Mouse (Mus musculus) liver, embryonic 11.5 days (tissue): ENCODE results near the gene Pcnx2. TPM values are rescaled to one million over a fixed set of nuclear protein-coding genes. Genes with fewer than 3 reads are reported as not detected.

Experiments used
- ATAC-seq: fragments of 200-750 bp; cut with Nextera tagmentation; replicated peaks from 2 replicates; pipeline ENCODE4 v1.8.0; 2017; ENCODE audit warnings: moderate number of reproducible peaks, mild to moderate bottlenecking, moderate TSS enrichment, moderate library complexity; ENCODE audit not compliant: low FRiP score
- DNase-seq: peaks from one replicate; pipeline ENCODE4 v3.0.0-alpha.2; 2017; ENCODE audit warnings: low spot score
- H3K27ac ChIP-seq: fragments of 300-500 bp; sonication (generic); 2 replicates; pipeline ENCODE4 v1.5.1; 2014; ENCODE audit warnings: mild to moderate bottlenecking, low read depth, low read length, control low read depth
- H3K27me3 ChIP-seq: fragments of 300-500 bp; sonication (generic); replicated peaks from 2 replicates; pipeline ENCODE4 v1.6.1; 2014; ENCODE audit warnings: low read length, mixed read lengths; ENCODE audit not compliant: control insufficient read depth, insufficient read depth
- H3K36me3 ChIP-seq: fragments of 300-500 bp; sonication (generic); 2 replicates; pipeline ENCODE4 v1.6.1; 2014; ENCODE audit warnings: mild to moderate bottlenecking, low read length, moderate library complexity, mixed read lengths; ENCODE audit not compliant: control insufficient read depth, insufficient read depth
- H3K4me1 ChIP-seq: fragments of 300-500 bp; sonication (generic); replicated peaks from 2 replicates; pipeline ENCODE4 v1.6.1; 2014; ENCODE audit warnings: low read length, mixed read lengths; ENCODE audit not compliant: control insufficient read depth, insufficient read depth
- H3K4me2 ChIP-seq: fragments of 300-500 bp; sonication (generic); 2 replicates; pipeline ENCODE4 v1.6.1; 2014; ENCODE audit warnings: mild to moderate bottlenecking, control low read depth, moderate library complexity
- H3K4me3 ChIP-seq: fragments of 300-500 bp; sonication (generic); 2 replicates; pipeline ENCODE4 v1.5.1; 2014; ENCODE audit warnings: low read depth, low read length, control low read depth
- H3K9ac ChIP-seq: fragments of 300-500 bp; sonication (generic); 2 replicates; pipeline ENCODE4 v1.6.1; 2014; ENCODE audit warnings: low read depth, low read length, control low read depth
- H3K9me3 ChIP-seq: fragments of 300-500 bp; sonication (generic); 2 replicates; pipeline ENCODE4 v1.6.1; 2016; ENCODE audit warnings: low read length, inconsistent platforms, mixed read lengths; ENCODE audit not compliant: control insufficient read depth
- WGBS: fragments of 180-500 bp; shearing (Covaris S2); extraction: QIAGEN DNeasy Blood & Tissue Kit; methylation state at CpG from one replicate; pipeline ENCODE4 v1.1.7; 2014; 5-methylcytosine and 5-hydroxymethylcytosine counted together
- polyA plus RNA-seq: library from polyadenylated mRNA; unstranded; fragments of >200 nt; fragmentation: Nextera tagmentation; extraction: Ambion mirVana; gene quantifications from 2 replicates; pipeline ENCODE4 v1.2.1, GENCODE M21; 2014

The Pcnx2 gene
- polyA plus RNA-seq, 1 experiment from 2014 or later: 0.67 TPM

DNA sequence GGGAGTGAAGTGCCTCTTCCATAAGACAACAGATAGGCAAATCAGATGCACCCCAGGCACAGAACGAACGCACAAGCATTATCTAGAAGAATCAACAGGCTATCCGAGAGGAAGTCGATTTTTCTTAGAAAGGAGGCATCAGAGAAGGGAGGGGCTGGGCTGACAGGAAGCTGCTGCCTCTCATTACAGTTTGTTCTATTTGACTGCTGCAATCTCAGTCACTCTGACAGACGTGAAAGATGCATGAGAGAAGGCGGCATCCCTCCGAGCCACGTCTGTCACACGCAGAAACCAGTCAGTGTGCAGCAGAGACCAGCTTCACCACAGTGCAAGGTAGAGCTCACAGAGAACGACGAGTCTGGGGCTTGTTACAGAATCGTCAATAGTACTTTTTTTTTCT, 74.4 kb downstream of the Pcnx2 start:
- Histone ChIP-seq H3K36me3 (no peaks in the 10 kb centered on the region), H3K4me3 (no peak overlapping the region), H3K27ac (no peak overlapping the region), H3K9ac (no peak overlapping the region), H3K9me3 (no peaks in the 10 kb centered on the region), H3K4me2 (no peak overlapping the region), H3K27me3 (0 out of 2 replicates have a peak, but pooled peaks cover 3% of the 10 kb centered on the region), H3K4me1 (peaks cover 20% of the 10 kb centered on the region)
- 29% methylated on average over 12 of the region's 12 CpGs for WGBS
- no peak for DNase-seq
- no peak; the same call in 1 of the 2 replicates for ATAC-seq

DNA sequence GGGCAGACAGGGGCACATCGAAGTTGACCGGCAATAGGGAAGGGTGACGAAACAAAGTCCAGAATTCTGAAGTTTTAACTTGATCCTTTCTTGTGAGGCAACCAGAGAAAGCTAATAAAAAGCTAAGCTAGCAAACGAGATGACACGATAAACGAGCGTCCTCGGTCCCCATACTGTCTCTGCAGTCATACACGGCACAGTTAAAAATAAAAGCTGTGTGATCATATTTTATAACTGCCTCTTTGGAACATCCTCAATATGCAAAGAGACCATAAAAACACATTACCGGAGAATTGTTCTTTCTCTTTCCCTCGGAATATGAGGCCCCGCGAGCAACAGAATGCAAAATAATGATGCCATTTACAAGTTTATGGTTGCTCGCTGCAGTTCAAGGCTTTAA, 76.1 kb downstream of the Pcnx2 start:
- Histone ChIP-seq H3K36me3 (no peaks in the 10 kb centered on the region), H3K27me3 (no peaks in the 10 kb centered on the region), H3K9me3 (no peaks in the 10 kb centered on the region), H3K9ac (no peak overlapping the region), H3K4me1 (peaks cover 18% of the 10 kb centered on the region), H3K27ac (no peak overlapping the region), H3K4me3 (no peak overlapping the region), H3K4me2 (no peak overlapping the region)
- 82% methylated on average over 14 of the region's 14 CpGs for WGBS
- ATAC-seq (no peak), DNase-seq (no peak)

DNA sequence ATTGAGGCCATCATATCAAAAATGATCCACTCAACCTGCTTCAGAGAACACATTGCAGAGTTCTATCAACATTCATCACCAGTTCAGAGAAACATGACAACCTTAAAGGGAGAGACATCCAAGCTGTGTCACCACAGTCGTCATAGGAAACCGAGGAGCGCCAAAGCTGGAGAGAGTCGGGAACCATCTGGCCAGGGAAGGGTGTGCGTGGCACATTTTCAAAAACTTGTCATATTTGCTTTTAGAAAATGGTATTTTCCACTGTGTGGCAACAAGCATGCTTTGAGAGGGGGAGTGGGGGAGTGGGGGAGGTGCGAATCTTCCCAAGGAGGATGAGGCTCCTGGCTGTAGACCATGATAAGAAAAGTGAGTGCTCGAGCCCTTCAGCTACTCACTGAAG, 78.3 kb downstream of the Pcnx2 start:
- Histone ChIP-seq H3K4me3 (no peak overlapping the region), H3K4me1 (peaks cover 18% of the 10 kb centered on the region), H3K4me2 (no peak overlapping the region; the same call in 1 of the 2 replicates), H3K27me3 (no peaks in the 10 kb centered on the region), H3K9me3 (no peaks in the 10 kb centered on the region), H3K9ac (no peak overlapping the region), H3K36me3 (no peaks in the 10 kb centered on the region), H3K27ac (no peak overlapping the region)
- DNase-seq (no peak), ATAC-seq (peak; percentile 45)
- WGBS: 46% methylated on average over 7 of the region's 7 CpGs

DNA sequence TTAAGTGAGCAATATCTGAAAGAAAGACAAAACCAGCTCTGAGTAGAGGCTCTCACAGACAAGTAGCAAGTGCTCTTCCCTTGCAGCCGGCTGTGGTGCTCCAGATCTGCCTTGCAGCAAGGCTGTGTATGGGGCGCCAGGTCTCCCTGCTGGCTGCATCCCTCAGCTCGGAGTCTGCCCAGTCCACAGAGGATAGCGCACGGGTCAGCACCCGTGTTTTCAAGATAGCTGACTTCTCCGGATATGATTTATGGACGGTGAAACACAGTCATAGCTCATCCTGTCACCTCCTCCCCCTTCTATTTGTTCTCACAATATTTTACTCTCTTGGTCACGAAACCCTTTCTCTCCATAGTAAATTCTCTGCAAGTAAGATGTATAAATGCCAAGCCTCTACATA, 79.3 kb downstream of the Pcnx2 start:
- DNase-seq (no peak), ATAC-seq (no peak)
- Histone ChIP-seq H3K27ac (no peak overlapping the region), H3K4me1 (peaks cover 17% of the 10 kb centered on the region), H3K4me2 (no peak overlapping the region), H3K27me3 (no peaks in the 10 kb centered on the region), H3K36me3 (no peaks in the 10 kb centered on the region), H3K9me3 (no peaks in the 10 kb centered on the region), H3K9ac (no peak overlapping the region), H3K4me3 (no peak overlapping the region)
- WGBS: 57% methylated on average over 9 of the region's 9 CpGs

DNA sequence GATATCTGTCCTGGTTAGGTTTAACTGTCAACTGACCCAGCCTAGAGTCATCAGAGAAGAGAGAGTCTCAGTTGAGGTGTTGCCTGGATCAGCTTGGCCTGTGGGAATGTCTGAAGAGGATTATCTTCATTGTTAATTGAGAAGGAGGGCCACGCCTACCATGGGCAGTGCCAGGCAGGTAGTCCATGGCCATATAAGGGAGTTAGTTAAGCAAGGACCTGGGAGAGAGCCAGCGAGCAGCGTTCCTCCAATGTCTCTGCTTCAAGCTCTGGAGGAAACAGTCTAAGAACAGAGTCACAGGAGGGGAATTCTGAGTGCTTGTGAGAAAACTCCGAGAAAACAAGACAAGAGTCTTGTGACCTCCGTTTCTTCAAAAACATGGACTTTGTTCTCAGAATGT, 81.4 kb downstream of the Pcnx2 start:
- DNase-seq: no peak
- WGBS: 74% methylated on average over 5 of the region's 5 CpGs
- H3K27ac ChIP-seq: no peak overlapping the region
- ATAC-seq: no peak
- no peaks in the 10 kb centered on the region for H3K27me3 ChIP-seq
- no peak overlapping the region for H3K4me2 ChIP-seq
- peaks cover 12% of the 10 kb centered on the region for H3K4me1 ChIP-seq
- no peak overlapping the region for H3K9ac ChIP-seq
- no peaks in the 10 kb centered on the region for H3K9me3 ChIP-seq
- no peaks in the 10 kb centered on the region for H3K36me3 ChIP-seq
- H3K4me3 ChIP-seq: no peak overlapping the region

DNA sequence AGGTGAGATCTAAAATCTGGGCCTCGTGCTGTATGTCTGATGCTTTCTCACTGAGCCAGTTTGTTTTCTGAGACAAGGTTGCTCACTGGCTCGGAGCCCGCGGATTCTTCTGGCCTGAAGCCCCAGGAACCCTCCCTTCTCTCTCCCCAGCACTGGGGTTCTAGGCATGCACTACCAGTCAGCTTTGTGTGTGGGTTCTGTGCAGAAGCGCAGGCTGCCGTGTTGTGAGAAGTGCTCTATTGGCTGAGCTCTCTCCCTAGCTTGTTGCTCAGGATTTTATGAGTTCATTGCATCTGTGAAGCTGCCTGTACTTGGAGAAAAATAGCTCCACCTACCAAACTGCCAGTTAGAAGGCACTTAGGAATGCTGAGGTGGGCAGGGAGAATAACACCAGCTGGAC, 89.3 kb downstream of the Pcnx2 start:
- H3K4me3 ChIP-seq: no peak overlapping the region
- H3K9ac ChIP-seq: no peak overlapping the region
- H3K4me2 ChIP-seq: no peak overlapping the region
- DNase-seq (no peak), ATAC-seq (no peak)
- 85% methylated on average over 6 of the region's 6 CpGs for whole genome bisulfite sequencing
- H3K36me3 ChIP-seq: no peaks in the 10 kb centered on the region
- H3K27me3 ChIP-seq: no peaks in the 10 kb centered on the region
- no peaks in the 10 kb centered on the region for H3K4me1 ChIP-seq
- H3K9me3 ChIP-seq: no peaks in the 10 kb centered on the region
- H3K27ac ChIP-seq: no peak overlapping the region

DNA sequence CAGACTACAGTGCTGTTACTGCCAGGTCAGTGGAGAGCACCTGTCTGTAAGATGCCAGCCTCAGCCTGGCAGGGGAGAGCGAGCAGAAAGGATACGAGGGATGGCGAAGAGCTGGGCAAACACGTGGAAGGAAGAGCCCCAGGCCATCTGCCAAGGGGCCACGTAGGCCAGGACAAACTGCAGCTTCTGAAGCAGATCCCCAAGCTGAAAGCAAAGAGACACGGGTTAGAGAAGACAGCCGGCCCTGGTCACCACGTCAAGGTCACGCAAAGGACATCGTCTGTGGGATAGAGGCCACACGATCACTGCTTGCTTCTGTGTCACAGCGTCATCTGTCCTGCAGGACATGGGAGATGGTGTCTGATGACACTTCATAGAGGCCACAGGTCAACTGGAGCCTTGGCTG, 90.2 kb downstream of the Pcnx2 start:
- Histone ChIP-seq H3K4me2 (no peak overlapping the region), H3K36me3 (no peaks in the 10 kb centered on the region), H3K27me3 (no peaks in the 10 kb centered on the region), H3K4me3 (no peak overlapping the region), H3K9me3 (no peaks in the 10 kb centered on the region), H3K4me1 (no peaks in the 10 kb centered on the region), H3K27ac (no peak overlapping the region), H3K9ac (no peak overlapping the region)
- ATAC-seq (no peak), DNase-seq (no peak)
- 78% methylated on average over 12 of the region's 12 CpGs for WGBS

DNA sequence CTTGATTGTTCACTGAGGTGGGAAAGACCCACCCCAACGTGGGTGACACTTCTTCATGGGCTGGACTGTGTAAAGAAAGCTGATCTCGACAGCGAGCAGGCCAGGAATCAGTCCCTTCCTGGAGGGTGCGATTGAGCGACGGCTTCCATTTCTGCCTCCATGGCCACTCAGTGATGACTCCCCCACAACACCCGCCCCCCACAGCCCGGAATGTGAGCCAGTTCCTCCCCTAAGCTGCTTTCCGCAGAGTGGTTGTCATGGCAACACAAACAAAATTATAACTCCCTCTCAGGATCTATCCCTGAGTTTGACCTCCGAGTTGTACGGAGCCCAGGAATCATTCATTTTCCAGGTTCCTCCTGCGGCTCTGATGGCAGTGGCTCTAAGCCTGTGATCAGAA, 91.7 kb downstream of the Pcnx2 start:
- Histone ChIP-seq H3K4me2 (no peak overlapping the region), H3K4me3 (no peak overlapping the region), H3K27me3 (no peaks in the 10 kb centered on the region), H3K27ac (no peak overlapping the region), H3K9ac (no peak overlapping the region), H3K9me3 (no peaks in the 10 kb centered on the region), H3K4me1 (no peaks in the 10 kb centered on the region), H3K36me3 (no peaks in the 10 kb centered on the region)
- no peak for DNase-seq
- WGBS: 77% methylated on average over 12 of the region's 12 CpGs
- no peak for ATAC-seq

DNA sequence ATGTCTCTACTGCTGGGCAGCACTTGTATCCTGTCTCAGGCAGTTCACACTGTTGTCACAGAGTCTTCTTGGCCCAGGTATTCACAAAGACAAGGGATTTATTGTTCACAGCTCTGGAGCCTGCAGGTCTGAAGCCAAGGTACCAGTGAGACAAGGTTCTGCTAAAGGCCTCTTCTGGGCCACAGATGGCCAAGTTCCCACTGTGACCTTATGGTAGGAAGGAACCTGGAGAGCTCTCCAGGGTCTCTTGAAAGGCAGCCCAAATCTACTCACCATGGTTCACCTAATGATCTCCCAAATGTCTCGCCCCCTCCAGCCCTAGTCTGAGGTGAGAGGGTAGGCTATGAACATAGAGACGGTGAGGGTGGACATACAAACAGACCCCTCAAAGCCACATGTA, 101.1 kb downstream of the Pcnx2 start:
- Histone ChIP-seq H3K4me3 (no peak overlapping the region), H3K4me1 (peaks cover 11% of the 10 kb centered on the region), H3K36me3 (no peaks in the 10 kb centered on the region), H3K9me3 (no peaks in the 10 kb centered on the region), H3K27me3 (no peaks in the 10 kb centered on the region), H3K4me2 (no peak overlapping the region), H3K9ac (no peak overlapping the region), H3K27ac (no peak overlapping the region)
- DNase-seq: no peak
- ATAC-seq: no peak
- 87% methylated on average over 2 of the region's 2 CpGs for WGBS
